Mouse (Mus musculus): ENCODE data around the gene Tcf7l1.
A peak's percentile ranks its signal among the peaks of the same experiment; 100 is the strongest.

The Tcf7l1 gene

DNA sequence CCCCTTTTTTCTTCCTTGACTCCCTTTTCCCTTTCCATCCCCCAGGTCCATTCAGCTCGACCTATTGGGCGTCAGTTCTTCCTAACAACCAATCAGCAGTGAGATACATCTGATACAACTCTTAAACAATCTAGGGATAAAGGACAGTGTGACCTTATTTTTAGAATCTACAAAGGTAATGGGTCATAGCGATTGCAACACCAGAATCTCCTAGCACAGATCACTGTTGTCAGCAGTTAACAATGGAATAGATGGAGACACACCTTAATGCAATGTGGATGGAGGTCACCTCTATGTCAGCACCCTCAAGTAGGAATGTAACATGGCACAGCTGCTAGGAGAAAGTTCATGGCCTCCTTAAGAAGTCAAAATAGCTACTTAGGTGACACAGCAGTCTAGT is 166.1 kb downstream of the Tcf7l1 start:
- no peak for DNase-seq (ENCODE audit: low spot score)

DNA sequence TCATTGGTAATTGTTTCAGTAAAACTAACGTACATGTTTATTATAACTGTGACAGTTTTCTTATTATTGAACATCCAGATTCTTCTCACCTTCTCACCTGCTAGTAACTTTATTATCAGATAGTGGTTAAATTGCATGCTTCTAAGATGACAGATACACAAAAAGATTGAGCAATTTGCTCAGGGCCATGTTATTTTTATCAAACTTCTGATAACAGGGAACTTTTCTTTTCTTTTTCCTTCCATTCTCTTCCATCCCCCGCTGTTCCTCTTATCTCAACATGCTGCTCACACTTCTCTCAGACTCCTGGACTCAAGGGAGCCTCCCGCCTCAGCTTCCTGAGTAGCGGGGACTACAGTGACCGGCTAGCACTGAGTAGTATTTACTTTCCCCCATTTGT is 168.1 kb downstream of the Tcf7l1 start:
- DNase-seq (ENCODE audit: low spot score): no peak

DNA sequence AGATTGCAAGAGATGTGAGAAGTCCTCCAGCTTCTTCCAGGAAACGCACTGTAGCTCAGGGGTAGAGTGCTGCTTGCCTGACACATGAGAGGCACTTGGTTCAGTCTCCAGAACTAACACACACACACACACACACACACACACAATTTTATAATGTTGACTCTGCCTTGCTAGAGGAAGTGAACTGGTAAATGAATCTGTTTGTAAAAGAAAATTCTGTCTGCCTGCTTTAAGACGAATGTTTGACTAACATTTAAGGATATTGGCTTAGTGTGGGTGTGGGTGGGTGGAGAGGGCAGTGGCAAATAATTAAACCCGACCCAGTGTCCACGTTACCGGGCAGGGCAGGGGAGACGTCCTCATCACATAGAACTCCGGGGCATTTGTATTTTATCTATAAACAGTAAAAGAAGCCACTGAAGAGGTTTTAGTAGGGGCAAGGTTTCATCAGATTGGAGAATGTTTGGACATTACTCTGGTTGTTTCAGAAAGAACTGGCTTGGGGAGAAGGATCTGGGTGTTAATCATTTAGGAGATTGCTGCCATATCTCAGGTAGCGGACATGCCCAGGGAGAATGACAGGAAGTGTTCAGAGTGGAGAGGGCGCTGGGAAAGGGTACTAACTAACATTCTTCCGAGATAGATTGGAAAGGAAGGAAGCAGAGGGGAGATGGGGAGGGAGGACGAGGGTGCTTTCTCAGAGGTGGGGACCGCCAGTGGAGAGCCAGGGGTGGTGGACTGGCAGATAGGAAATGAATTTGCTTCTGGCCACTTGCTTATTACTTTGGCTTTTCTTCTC is 169.1 kb downstream of the Tcf7l1 start:
- DNase-seq (ENCODE audit: low spot score): no peak

DNA sequence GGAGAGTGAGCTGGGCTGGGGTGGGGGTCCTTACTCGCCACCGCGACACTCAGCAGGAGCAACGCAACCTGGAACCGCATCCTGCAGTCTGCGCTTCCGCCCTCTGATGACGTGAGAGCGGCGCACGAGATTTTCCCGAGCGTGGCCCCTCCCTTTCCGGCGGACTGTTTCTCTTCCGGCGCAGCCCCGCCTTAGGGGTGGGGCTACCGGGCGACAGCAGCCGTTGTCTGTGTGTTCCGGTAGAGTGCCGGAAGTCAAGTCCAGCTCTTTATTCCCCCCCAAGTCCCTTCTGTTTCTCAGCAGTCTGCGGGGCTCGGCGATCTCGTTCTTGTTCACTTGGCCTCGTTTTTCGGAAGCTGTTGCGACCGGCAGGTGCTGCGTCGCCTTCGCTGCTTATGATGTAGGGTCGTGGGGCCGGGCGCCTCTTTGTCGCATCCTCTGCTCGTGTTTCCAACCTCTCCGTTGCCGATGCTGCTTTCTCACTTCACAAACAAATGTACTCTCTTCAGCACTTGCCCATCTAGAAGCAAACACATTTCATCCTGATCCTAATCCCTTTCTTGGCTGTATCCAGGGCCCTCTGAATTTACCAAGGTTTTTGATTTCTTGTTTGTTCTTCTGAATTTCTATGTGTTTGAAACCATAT is 172.3 kb downstream of the Tcf7l1 start, which contains the start of gene Tgoln1:
Gene Tgoln1 (minus strand): TSS at position 358 of the 646 bp plus-strand sequence.
- peak; percentile 60 for DNase-seq (ENCODE audit: low spot score)

DNA sequence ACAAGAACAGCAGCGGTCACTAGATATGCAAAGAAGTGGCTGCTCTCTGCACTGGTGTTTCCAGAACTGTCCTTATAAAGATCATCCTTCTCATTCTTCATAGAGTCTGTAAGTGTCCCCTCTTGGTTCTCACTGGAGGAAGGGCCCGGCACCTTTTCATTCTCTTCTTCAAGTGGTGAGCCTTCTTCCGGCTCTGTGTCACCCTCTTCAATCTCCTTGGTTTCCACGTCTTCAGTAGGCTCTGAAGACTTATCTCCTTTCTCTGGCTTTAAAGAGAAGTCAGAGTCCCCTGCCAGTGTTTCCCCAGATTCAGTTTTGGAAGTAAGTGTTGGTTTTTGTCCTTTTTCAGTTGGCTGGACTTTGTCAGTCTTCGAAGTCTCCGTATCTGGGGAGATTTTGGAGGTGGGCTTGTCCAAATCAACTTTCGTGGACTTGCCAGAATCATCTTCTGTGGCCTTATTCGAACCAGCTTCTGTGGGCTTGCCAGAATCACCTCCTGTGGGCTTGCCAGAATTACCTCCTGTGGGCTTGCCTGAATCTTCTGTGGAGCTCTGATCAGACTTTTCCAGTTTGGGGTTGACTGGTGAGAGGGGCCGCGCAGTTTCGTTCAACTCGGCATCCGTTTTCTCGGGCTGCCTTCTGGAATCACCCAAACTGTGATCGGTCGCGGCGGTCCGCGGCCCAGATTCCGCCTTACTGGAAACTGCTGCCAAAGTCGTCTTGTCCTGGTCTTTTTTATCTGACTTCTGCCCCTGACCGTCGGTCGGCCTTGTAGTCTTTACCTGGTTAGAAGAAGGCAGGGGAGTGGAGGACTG is 173.3 kb downstream of the Tcf7l1 start:
- DNase-seq (ENCODE audit: low spot score): no peak

DNA sequence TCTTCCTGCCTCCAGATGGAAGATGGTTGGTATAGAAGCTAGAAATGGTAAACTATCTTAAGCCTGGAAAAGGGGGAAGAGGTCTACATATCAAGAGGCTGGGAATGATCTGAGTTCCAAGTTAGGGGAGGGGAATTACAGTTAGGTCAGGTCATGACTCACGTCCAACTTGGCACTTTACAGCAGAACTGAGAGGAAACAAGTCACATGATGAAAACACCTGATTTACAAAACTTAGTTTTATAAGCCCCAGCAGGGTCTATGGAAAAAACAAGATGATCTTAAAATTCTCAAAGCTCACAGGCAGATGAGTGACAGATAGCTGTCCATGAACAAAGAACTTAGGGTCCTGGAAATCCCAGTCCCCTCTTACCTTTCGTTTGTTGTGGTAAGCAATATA is 173.9 kb downstream of the Tcf7l1 start:
- DNase-seq (ENCODE audit: low spot score): no peak

DNA sequence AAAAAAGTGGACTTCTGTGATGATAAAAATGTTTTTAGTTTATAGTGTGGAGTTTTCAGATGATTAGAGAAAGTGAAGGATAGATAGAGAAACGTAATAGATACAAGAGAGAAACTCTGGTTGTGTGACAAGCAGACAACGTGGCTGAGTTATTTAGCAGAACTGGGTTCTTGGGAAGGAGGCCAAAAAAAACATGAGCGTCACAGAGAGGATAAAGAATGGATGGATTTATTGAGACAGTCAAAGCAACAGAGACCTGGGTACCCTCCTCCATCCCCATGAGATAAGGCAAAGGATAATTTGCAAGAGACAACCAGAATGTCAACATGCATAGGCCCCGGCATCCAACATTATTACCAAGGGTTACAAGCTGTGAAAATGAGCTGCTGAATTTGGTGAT is 178.8 kb downstream of the Tcf7l1 start:
- no peak for DNase-seq (ENCODE audit: low spot score)

DNA sequence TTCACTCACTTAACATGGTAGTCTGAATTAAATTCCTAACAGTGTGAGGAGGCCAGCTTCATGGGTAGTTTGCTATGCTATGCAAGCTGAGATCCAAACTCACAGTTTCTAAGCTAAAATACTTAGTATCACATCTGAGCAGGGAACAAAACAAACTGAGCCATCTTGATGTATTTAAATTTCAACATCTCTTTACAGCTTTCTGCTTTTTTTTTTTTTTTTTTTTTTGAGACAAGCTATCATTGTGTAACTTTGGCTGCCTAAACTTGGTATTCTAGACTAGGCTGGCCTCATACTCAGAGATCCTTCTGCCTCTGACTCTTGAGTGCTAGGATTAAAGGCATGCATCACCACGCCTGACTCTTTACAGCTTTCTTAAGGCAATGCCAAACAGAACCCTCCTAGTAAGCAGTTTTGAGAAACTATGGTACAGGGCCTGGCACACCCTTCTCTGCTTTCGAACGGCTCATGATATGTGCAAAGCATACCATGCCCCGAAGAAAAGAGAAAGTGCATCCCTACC is 180.3 kb downstream of the Tcf7l1 start:
- DNase-seq (ENCODE audit: low spot score): no peak

DNA sequence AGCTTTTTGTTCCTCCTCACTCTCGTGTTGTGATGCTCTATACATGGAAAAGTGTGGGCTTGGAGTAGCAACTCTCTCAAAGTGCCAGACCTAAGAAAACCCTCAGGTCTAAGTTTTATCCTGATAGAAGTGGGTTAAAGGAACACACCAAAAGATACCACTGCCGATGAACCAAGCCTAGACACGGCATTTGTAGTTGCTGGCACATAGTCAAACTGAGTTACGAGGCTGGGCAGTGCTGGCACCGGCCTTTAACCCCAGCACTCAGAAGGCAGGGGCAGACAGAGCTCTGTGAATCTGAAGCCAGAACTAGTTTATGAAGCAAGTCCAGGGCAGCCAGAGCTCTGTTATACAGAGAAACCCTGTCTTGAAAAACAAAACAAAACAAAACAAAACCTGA is 181.4 kb downstream of the Tcf7l1 start:
- DNase-seq (ENCODE audit: low spot score): no peak

DNA sequence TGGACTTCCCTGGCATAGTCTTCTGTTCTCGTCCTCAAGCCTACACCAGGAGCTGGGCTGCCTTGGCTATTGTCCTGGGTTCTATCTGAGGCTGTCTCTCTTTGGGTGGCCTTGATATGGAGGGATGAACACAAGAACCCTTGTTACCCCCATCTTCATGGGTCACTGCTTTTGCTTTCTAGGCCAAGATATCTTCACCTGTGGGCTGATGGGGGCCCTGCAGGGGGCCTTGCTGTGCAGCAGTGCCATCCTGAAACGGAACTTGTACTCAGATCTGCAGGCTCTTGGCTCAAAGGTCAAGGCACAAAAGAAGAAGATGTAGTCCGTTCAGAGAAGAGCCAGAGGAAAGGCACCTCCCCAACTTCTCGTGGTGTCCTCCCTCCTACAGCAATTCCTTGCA is 182.0 kb downstream of the Tcf7l1 start:
- DNase-seq (ENCODE audit: low spot score): no peak

DNA sequence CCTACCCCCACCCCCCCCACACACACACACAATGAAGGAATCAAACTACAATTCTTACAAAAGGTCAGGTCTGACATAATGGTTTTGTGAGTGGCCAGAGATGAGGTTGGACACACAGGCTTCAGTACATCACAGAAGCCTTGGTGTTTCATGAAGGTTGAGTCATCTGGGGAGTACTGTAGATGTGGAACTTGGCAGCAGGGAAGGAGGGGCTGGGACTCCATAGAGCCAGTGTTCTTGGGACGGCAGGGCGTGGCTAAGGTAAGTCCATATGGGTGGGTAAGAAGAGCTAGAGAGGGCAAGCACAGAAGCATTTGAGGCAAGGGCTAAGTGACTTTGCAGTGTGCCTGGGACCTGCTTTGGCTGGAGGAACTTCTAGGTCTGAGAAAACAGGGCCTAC is 185.0 kb downstream of the Tcf7l1 start:
- no peak for DNase-seq (ENCODE audit: low spot score)

DNA sequence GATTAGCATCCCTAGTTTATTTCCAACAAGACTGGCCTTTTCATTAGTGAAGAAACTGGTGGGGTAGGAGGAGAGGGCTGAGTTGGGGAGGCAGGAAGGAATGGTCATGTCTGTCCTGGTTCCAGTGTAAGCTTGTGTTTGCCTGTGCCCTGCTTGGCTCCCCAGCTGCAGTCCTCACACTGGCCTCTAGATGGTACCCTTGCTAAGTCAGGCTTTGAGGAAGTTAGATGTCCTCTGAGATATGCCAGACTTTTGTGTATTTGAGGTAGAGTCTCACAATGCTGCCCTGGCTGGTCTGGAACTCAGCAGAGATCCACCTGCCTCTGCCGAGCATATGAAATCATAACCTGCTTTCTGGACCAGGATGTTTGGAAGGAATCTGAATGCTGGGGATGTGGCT is 187.3 kb downstream of the Tcf7l1 start:
- DNase-seq (ENCODE audit: low spot score): peak; percentile 47

DNA sequence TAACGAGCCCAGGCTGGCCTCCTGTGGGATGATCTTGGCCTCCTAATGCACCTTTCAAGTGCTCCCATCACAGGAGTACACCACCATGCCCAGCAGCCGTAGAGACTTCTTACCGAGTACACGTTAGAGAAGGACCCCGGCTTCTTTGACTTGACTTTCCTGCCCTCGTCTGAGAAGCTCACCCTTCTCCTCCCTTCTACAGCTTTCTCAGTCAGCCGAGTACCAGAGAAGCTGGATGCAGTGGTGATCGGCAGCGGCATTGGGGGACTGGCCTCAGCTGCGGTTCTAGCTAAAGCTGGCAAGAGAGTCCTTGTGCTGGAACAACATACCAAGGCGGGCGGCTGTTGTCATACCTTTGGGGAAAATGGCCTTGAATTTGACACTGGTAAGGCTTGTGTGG is 188.3 kb downstream of the Tcf7l1 start:
- no peak for DNase-seq (ENCODE audit: low spot score)

DNA sequence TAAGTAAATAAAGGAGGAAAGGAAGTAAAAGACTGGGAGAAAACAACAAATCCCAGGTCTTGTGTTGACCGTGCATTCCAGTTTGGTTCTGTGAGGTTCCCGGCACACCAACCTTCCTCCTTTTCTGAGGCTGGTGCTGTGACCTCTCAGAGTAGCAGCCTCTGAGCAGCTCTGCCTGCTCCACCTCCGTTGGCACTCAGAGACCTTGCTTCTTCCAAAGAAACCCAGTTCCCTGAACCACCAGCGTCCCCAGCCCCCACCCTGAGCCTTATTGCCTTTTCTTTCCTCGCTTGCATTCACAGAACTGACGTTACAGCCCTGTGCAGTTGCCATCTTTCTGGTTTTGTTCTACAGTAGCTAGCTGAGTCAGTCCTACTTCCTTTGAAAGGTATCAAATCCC is 188.8 kb downstream of the Tcf7l1 start:
- no peak for DNase-seq (ENCODE audit: low spot score)

DNA sequence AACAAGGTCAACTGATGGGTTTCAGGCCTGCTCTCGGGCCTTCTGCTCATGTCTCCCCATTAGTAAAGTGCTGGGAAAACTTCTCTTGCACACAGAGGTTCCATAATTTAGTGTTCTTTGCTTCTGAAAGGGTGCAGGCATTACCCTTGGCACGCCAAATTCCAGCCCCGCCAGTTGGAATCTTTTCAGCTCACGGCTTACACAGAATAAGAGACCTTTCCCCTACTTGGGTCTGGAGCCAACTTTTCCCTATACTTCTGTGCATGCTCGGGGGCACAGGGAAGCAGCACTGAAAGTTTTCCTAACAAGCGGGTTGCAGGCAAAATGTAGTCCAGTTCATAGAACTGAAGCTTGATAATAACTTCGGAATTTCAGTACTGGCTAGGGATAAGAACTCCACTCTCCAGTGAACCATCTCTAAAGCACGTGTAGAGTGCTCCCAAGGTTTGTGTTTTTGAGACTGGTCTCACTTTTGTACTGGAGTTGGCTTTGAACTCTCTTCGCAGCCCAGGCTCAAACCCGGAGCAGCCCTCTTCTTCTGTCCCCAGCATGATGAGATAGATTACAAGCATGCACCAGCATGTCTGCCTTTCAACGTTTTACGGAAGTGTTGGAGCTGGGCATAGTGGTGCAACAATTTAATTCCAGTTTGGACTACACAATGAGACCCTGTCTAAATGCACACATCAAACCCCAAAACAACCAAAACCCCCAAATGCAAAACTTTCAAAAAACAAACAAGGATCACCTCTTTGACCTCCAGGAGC is 190.1 kb downstream of the Tcf7l1 start:
- DNase-seq (ENCODE audit: low spot score): no peak

DNA sequence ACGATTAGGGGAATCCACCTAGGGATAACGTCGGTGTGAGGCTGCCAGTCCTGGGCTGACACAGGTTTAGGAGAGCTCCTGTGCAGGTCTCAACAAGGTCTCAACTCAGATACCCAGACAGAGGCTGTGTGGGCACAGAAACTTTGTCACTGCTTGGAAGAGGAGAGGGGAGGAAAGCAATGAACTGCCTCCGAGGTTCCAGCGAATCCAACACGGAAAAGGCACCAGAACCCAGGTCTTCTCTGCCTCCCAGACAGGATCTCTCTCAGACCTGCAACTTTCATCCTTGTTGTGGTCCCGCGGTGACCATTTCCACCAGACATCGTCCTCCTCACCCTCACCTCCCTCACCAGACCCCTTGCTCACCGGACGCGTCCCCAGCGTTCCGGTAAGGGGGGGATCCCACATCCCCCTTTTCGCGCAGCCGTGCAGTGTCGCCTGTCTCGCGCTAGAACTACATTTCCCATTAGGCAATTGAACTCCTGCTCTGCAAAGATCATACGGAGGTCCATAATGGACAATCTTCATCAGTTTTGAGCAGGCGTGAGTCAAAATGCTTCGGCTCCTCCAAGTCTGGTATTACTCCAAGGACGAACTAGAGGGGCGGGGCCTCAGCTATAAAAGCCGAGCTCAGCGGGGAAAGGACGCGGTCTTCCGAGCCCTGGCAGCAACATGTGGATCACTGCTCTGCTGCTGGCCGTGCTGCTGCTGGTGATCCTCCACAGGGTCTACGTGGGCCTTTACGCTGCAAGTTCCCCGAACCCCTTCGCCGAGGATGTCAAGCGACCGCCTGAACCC is 190.9 kb downstream of the Tcf7l1 start, which contains the start of the genes Elmod3 and Retsat:
Gene Elmod3 (minus strand): TSS at position 458 of the 798 bp plus-strand sequence.
Gene Retsat (plus strand): TSS at position 520 of the 798 bp plus-strand sequence.
- peak; percentile 86 for DNase-seq (ENCODE audit: low spot score)

DNA sequence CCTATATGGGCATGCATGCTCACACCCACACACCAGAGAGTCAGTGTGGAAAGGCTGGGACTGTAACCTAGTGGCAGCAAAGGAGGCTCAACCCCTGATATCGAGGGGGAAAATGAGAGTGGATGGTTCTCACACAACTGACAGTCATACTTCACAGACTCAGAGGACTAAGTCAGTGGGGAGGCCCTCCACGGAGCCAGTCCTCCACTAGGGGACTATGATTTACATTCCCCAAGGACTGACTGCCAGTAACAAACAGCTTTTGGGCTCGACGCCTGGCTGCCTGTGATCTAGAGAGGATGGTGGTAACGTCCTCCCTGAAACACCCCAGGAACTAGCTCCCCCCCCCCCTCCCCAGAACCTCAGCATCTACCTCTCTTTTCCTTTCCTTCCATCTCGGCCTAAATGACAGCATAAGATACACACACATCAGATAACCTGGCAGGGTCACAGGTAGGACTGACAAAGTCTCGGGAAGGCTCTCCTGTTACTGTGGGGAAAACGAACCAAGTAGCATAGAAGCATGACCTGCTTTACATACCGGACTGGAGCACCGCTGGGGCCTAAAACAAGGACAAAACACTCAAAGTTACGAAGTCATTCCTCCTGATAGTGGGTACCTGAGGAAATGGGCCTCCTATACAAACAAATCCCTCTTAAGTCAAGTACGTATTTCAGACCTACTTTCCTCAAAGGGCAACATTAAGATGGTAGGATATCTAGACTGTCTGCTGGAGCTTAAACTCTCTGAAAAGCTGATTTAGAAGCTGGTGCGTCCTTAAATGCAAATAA is 191.8 kb downstream of the Tcf7l1 start:
- no peak for DNase-seq (ENCODE audit: low spot score)

DNA sequence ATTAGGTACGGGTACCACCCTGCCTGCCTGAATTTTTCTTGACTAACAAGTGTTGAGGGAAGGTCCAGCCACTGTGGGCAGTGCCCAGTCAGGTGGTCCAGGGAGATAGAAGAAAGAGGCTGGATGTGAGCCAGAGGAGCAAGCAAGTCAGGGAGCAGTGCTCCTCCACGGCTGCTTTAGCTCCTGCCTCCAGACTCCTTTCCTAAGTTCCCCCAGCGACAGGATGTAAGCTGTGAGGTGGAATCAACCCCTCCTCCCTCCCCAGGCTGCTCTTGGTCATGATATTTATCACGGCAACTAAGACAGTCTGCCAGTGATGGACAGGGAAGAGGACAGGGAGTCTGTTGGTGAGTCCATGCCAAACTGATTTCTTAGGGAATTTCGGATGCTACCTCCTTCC is 195.1 kb downstream of the Tcf7l1 start:
- DNase-seq (ENCODE audit: low spot score): no peak

DNA sequence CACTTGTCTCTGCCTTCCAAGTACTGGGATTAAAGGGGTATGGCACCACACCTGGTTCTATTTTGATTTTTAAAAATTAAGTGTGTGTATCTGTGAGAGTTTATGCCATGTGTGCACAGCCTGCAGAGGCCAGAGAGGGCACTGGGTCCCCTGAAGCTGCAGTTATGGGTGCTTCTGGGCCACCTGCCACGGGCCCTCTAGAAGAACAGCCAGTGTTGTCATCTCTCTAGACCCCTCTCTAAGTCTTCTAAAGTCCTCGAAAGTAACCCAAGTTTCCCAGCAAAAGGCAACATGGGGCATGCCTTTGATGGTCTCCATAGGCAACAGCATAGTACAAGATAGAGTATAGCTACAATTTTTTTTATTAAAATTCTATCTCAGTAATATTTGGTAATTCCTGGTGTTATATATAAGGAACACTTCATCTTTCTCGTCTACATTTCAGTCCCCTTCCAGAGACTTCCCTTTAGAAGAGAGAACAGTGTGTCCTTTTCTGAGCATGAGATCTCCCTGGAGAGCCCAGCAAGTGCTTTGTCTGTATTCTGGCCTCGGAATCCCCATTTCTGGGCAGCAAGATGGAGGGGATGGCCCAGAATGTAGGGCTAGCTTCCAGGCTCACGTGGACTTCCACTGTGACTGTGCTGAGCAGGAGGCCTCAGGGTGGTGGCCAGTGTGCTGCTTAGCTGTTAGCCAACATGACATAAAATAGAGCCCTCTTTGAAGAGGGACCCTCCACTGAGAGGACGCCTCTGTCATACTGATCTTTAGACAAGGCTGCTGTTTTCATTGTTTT is 195.8 kb downstream of the Tcf7l1 start:
- DNase-seq (ENCODE audit: low spot score): no peak

Measured in ovary, postnatal 10 days (tissue).